Mouse (Mus musculus): ENCODE measurements around the gene Sept11.

The Sept11 gene

DNA sequence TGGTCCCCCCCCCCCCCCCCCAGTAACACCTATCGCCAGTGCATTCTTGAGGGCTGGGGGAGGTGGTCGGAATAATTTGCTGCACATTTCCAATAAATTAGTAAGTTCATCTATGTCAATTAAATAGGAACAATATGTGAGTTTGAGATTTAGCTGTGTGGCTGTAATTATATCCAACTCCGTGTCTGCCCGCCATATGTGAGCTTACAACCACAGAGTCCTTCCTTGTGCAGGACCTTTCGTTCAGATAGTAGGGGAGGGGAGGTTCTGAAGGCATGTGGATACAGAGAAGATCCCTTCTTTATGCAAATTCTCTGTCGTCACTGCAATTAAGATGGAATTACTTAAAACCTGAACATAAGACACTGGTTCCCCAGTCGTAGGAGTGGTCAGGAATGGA is 2.1 kb downstream of the Sept11 start:
- DNase-seq (ENCODE audit: low spot score): no peak

DNA sequence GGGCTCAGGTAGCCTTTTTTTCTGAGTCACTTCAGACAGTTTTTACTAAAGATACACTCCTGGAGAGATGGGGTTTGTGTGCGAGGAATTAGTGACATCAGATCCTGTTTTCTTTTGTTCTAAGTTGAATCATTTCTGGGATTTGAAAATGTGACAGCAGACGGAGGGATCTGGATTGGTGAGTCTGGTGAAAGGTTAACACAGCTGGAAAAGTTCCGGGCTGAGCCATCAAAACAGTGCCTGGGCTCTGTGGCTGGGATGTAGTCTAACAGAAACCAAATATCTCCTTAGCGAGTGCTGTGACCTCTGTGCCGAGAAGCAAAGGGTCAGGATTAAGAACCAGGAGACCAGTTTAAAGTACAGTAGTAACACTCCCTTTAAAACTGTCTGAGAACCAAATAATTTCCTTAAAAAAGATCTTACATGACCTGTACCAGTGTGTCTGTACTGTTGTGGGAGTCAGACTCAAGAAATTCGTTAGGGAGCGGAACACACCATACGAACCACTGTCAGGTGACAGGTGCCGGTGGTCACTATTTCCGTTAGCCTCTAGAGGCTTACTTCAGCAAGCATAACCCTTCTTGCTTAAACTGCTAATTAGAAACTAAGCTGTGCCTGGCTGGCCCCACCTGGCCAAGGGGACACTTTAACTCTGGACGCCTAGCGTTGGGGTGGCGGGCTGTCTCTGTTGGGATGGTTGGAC is 4.1 kb downstream of the Sept11 start:
- DNase-seq (ENCODE audit: low spot score): no peak

DNA sequence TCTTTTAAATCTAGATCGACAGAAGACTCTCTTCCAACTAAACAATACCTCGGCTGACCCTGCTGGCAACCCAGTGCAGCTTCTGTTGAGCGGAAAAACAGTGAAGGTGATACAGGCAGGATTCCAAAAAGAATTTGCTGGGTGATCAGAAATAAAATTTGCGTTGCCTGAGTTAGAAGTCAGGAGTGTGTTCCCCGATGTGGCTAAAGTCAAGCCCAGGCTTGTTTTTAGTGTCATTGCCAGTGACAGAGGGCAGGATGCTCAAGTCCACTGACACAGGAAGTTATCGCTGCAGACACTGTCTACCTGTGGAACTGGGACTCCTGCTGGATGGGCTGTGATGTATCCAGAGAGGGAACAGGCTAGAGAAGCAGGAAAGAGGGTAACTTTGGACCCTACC is 5.0 kb downstream of the Sept11 start:
- DNase-seq (ENCODE audit: low spot score): no peak

DNA sequence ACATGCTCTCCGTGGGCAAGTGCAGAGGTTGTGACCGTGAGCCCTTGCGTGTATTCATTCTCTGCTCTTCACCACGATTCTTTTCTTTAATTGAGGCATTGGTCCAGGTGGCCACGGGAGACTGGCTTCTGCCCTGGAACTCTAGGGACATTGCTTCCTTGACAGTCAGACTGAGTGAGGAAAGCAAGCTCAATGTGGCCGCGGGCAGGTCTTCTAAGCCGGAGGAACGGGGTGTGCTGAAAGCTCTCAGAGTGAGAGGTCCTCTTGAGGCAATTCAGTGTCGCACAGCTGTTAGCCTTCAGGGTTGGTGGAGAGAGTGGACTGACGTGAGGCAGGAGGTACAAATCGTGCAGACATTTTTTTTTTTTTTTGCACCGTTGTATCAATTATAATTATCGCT is 5.6 kb downstream of the Sept11 start:
- DNase-seq (ENCODE audit: low spot score): no peak

DNA sequence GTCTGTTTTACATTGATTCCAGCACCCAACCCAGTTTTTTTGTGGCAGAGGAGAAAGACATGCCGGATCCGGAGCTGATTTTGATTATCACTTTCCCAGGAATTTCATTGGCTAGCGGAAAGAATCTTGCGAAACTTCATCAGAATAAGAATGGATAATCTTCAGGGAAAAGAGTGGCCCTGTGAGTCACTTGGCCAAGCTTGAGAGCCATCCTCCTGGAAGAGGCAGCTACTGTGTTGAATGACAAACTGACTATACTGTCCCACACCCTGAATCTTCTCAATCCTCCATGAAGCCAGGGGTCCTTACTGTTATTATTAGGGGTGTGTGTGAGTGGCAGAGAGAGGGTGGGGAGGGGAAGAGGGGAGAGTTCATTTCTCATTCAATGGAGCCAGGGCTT is 7.7 kb downstream of the Sept11 start:
- DNase-seq (ENCODE audit: low spot score): no peak

DNA sequence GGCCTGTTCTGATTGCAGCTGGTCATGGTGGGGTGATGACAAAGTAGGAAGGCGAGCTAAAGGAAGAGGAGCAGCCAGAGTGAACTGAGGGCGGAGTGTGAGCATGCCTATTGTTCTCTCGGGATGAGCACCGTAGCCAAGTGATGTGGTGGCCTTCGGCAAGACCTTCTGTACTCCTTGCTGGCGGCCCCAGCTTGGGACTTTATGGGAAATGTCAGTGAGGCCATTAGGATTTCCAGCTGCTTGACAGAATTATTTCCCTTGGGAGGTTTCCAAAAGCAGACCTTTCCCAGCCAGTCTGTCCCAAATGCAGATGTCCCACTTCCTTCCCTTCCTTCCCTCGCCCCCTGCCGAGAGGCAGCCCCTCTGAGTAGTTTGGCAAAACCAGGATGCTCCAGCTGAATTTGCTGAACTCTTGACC is 8.1 kb downstream of the Sept11 start:
- DNase-seq (ENCODE audit: low spot score): no peak

DNA sequence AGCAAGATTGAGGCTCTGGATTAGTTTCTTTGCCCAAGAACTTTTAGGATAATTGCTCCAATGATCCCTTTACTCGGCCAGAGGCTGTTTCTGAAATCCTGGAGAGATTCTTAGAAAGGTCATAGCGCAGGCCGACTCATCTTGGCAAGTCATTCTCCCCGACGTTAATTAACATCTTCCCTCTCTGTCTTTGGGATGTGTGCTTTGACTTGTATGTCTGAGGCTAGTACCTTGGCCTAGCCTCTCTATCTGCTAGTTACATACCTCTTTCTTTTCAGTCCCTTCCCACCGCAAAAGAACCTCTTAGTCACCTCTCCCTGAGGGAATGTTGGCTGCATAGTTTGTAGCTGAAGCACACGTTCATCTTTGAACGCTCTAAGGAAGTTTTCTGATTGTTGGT is 10.4 kb downstream of the Sept11 start:
- no peak for DNase-seq (ENCODE audit: low spot score)

DNA sequence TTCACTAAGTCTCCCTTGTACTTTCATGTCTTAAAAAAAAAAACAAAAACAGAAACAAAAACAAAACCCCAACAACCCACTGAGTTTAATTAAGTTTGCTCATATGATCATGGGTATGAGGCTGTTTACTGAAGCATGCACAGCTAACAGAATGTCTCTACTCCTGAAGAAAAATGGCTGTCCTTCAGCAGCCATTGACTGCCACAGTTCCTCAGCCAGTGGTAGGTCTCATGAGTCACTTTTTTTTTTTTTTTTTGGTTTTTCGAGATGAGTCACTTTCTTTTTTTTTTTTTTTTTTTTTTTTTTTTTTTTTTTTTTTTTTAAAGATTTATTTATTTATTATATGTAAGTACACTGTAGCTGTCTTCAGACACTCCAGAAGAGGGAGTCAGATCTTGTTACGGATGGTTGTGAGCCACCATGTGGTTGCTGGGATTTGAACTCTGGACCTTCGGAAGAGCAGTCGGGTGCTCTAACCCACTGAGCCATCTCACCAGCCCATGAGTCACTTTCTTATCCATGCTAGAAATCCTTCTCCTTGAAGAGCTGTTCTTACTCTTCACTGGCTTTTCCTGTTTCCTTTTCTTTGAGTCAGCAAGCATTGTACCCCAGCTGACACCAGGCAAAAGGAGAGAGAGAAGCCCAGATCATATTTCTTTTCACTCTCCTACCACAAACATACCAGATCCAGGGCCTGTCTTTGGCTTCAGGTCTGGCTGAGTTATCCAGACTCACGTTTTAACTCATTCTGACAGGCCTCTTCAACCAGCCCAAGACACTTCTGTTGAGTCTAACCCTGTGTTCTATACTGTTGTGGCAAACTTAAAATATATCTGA is 12.0 kb downstream of the Sept11 start:
- no peak for DNase-seq (ENCODE audit: low spot score)

DNA sequence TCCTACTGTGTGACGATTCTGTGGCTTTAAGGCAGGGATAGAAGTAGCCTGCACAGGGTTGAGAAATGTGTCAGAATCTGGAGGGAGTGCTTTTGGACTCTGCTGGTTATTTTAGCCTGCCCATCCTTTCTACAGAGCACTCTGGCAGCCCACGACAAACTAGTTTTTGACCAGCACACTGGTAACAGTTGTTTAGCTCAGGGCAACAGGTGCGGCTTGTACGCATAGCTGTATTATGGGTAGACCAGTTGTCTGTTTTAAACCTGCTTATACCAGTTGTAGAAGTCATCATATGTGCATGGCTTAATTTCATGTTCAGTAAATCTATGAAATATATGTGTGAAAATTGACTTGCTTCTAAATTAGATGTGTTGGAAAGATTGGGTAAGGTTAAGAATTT is 12.8 kb downstream of the Sept11 start:
- no peak for DNase-seq (ENCODE audit: low spot score)

DNA sequence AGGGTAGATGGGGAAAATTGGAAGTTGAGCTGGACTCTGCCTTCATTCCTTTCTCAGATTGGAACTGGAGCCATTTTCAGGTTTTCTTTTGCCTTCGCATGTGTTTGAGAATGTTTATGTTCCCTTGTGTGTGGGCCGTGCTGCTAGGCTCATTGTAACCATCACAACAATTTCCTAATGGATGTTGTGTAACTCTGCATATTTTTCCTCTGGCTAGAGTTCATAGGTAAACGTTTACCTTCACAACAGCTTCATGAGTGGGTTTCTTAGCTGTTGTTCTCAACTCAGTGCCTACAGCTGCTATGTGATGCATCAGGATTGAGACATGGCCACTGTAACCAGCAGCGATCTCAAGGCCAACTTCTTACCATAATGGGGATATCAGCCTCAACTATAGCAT is 15.5 kb downstream of the Sept11 start:
- no peak for DNase-seq (ENCODE audit: low spot score)

DNA sequence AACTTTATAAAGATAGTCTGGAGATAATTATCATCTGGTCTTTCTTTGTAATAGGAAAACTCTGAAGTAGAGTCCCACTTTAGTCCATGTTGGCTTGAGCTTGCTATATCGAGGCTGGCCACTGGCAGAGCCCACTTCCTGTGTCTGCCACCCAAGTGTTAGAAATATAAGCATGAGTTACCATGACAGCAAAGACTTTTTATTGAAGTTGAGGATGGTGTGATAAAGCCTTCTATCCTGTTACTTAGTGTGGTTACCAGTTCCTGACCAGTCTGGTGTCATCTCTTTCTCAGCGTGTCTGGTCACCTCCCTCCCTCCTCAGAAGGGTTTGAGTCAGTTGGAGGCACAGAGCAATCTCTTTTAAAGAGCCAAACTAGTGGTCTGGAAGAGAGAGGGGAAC is 16.3 kb downstream of the Sept11 start:
- DNase-seq (ENCODE audit: low spot score): no peak

DNA sequence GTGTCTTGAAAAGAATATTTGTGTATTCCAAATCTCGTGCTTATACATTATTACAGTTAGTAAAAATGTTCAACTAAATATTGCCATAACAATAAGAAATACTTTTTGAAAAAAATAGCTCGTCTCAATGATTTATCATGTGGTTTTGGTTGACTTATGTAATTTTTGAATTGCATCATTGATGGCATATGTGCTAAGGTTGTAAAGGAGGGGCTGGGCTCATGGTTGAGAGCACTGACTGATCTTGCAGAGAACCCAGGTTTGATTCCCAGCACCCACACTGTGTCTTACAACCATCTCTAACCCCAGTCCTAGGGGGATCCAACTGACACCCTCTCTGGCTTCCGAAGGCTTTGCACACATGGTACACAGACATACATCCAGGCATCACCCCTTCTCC is 19.1 kb downstream of the Sept11 start:
- no peak for DNase-seq (ENCODE audit: low spot score)

DNA sequence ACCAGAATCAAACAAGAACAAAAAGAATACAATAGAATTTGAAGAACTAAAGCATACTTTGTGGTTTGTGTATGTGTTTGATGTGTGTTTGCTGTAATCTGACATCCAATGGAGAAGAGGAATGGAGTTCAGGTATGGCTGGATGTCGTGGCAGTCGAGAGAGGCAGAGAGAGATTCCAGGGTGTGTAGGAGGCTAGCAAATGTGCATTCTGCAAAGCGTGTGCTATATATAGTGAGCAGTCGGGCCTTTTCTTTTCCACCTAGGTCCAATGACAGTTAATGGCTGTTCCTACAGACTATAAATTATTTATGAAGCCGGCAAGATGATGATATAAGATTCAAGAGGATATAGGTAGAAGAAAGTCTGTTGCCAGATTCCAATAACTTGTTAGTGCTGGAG is 20.3 kb downstream of the Sept11 start:
- DNase-seq (ENCODE audit: low spot score): no peak

DNA sequence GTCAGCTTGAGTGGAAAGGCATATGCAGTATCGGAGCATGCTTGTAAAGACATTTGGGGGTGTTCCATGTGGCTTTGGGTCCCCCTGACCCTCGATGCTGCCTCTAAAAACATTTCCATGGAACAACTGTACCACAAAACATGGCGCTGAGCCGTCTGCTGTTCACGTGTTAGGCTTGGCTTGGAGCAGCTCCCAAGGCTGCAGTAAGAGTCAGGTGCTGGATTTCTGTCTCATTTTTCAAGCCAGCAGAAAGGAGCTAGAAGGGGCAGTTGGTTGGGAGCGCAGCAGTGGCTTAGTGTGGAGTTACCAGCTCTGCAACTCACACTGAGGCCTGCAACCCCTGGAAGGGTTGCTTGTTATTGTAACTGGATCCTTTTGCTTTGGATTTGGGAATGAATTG is 21.3 kb downstream of the Sept11 start:
- DNase-seq (ENCODE audit: low spot score): no peak

DNA sequence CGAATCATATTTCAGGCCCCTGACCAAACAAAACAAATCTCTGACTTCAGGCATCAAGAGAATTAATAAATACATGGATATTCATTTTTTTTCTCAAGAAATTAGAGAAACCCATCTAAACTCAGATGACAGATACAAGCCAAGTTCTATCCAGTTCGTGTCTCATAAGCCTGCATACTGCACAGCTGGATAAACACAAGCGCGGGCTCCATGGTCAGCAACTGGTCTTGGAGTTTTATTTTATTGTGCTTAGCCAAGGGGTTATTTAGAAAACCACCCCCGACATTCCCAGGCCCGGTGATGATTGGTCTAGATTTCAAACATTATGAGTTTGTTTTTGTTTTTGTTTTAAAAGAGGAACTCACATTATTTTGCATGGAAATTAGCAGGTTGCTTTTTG is 21.8 kb downstream of the Sept11 start:
- no peak for DNase-seq (ENCODE audit: low spot score)

DNA sequence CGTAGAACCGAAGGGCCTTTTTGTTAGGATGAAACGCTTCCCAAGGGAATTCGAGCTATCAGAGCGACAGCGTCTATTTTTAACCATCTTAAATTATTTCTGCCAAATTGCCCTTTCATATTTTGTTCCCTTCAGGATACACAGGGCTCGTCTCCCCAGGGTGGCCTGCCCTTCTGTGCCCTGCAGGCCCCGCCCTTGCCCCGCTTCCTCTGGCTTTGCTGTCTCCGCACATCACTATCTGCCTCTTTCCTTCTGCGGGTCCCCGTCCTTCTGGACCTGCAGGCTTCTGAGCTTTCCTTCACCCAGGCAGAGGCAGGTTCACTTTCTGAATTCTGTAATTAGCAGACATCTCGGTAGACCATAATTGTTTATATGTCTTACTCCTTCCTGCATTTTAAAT is 22.6 kb downstream of the Sept11 start:
- DNase-seq (ENCODE audit: low spot score): no peak

DNA sequence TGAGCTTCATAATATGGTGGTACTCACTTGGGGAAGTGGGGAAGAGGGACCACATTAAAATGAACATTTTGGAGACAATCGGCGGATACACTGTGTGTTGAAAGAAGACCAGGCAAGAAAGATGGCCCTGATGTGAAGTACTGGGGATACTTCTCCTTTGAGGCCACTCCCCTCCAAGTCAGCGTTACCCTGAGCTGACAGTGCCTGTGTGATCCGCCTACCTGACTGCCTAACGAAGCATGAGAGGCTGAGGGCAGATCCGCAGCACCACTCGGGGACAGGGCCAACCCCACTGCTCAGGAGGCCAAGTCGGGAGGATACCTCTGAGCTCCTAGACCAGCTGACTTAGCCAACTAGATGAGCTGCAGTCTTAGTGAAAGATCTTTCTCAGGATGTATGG is 24.4 kb downstream of the Sept11 start:
- no peak for DNase-seq (ENCODE audit: low spot score)

DNA sequence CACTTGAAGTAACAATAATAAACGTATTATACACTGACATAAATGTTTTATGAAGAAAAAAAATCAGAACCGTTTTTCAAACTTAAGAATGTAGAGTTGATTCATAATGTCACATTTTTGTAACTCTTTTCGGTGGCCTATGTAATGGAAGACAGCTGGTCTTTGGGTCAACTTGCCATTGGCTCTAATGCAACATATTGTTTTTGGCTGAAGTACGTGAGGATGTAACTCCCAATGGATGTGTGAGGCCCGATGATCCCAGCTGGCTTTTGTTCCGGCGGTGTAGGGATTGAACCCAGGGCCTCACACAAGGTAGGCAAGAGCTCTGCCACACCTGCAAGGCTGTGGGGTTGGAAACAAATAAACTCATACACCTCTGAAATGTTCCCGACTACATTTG is 28.4 kb downstream of the Sept11 start:
- DNase-seq (ENCODE audit: low spot score): no peak

DNA sequence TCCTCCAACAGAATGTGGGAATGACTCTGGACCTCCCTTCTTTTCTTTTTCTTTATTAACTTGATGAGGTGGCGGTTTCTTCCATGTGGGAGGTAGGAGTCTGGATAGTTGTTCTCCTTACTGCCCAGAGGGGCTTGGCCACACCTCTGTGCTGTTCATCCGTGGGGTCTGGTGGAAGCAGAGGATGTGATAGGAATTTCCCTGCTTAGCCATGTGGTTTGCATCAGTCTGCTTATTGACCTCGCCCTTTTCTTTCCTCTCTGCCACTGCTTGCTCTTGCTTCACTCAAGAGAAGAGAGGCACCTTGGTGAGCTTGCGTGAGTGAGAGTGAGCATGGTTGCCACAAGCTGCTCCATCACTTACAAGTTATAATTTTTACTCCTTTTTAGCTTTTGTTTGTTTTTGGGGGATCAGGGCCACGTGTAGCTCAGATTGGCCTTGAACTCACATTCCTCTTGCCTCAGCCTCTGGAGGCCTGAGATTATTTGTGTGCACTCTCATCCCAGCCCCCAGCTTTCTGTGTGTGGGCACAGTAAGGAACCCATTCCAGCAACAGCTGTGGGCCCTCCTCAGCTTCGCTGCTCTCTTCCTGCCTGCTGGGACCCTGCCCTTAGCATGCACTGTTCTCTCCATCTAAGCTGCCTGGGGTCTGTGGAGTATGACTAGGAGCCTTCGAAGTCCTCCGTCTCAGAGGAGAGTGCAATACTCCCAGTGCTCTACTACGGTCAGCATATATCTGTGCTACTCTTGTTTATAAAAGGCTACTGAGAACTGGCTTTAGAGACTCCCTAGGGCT is 31.0 kb downstream of the Sept11 start:
- no peak for DNase-seq (ENCODE audit: low spot score)

DNA sequence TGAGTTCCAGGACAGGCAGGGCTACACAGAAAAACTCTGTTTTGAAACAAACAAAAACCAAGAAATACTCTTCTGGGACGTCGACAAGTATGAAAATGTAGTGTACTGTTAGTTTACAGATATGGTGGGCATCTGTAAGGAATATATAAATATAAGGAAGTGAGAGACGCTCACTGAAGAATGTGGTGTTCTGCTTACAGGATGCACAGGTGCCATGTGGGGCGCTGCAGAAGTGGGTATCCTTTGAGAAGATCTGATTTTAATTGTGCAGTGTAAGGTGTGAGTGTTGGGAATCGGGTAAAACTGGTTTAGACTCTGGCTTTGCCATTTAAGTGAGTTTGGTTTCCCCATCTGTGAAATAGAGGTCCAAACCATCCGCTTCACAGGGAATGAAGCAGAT is 32.1 kb downstream of the Sept11 start:
- DNase-seq (ENCODE audit: low spot score): no peak

DNA sequence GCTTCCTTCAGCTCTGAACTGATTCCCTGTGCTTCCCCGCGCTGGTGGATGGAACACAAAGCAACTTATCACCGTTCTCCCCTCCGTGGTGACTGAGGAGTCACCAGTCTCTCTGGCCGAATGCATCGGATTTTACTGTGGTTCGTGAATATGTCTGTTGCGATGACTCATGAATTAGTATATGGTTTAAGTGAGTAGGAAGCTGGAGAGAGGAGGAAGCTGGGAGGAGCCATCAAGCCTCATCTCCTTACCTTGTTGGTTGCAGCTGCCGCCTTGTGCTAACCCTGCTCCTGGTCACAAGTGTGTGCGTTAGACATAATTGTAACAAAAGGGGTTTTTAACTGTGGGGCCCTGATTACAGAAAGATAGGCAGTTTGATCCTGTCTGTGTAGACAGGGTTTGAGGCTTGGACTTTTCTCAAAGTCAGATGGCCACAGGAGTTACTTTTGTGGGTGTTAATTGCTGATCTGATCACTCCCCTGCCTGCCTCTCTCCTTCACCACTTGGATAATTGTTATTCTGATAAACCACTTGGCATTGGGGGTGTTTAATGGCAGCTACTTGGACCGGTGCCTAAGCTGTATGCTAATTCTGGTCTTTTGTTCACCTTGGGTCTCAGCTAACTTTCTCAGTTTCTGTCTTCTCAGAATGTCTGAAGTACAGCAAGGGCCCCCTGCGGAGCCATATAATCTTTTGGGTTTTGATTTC is 33.1 kb downstream of the Sept11 start:
- no peak for DNase-seq (ENCODE audit: low spot score)

DNA sequence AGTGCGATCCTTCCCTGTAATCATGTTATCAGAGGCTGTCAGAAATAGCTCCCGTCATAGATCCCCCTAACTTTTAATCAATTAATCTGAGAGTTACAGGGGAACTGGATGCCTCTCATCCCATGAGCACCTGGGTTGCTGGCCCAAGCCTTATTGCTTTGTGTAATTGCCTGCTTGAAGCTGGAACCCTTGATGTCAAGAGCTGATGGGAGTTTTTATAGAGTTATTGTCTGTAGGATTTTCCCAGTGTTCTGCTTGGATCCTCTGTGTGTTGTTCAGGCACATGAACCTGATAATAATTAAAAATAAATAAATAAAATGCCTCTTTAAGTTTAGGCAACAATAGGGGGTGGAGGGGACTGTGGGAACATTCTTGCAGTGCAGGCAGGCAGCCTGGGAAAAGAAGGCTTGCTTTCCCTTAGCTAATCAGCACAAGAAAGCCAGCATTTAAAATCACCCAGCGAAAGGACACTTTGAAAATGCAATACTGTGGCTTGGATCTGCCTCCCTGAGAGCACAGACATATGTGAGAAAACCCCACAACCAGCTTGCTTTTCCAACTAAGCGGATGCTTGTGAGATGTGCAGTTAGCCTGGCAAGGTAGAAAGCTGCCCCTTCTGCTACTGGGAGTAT is 33.8 kb downstream of the Sept11 start:
- DNase-seq (ENCODE audit: low spot score): no peak
